Mouse (Mus musculus): Measurements from ENCODE around the gene Cmah. TPM values are rescaled to one million over a fixed set of nuclear protein-coding genes. Genes with fewer than 3 reads are reported as not detected.

The Cmah gene
- polyA plus RNA-seq, 1 experiment = 0.04 TPM

- Histone ChIP-seq H3K9me3 (ENCODE audit: control insufficient read depth, low read length) (no peaks in the 10 kb centered on the region), H3K4me3 (replicated peaks) (no peak overlapping the region), H3K4me1 (ENCODE audit: control insufficient read depth) (peaks cover 18% of the 10 kb centered on the region), H3K27me3 (ENCODE audit: control insufficient read depth) (no peaks in the 10 kb centered on the region), H3K36me3 (ENCODE audit: control insufficient read depth) (no peaks in the 10 kb centered on the region)
- no peak for TF ChIP-seq TAL1 (IDR thresholded peaks at IDR 0.05; ENCODE audit: low read length)
- TF ChIP-seq GATA1 (IDR thresholded peaks at IDR 0.05; ENCODE audit: low read length) = no peak
These were observed 9.6 kb downstream of the Cmah start for GRCm38 (mm10) chr13:24336818-24337217.

GRCm38 (mm10) chr13:24337874-24338273 lies 10.7 kb downstream of the Cmah start:
- no peaks in the 10 kb centered on the region for H3K36me3 ChIP-seq (ENCODE audit: control insufficient read depth)
- no peaks in the 10 kb centered on the region for H3K9me3 ChIP-seq (ENCODE audit: control insufficient read depth, low read length)
- peaks cover 18% of the 10 kb centered on the region for H3K4me1 ChIP-seq (ENCODE audit: control insufficient read depth)
- TF ChIP-seq GATA1 (IDR thresholded peaks at IDR 0.05; ENCODE audit: low read length) (no peak), TAL1 (IDR thresholded peaks at IDR 0.05; ENCODE audit: low read length) (no peak)
- H3K27me3 ChIP-seq (ENCODE audit: control insufficient read depth) = no peaks in the 10 kb centered on the region
- no peak overlapping the region for H3K4me3 ChIP-seq (replicated peaks)

GRCm38 (mm10) chr13:24338343-24338861 lies 11.2 kb downstream of the Cmah start:
- Histone ChIP-seq H3K4me3 (replicated peaks) (no peak overlapping the region), H3K4me1 (ENCODE audit: control insufficient read depth) (peaks cover 18% of the 10 kb centered on the region), H3K9me3 (ENCODE audit: control insufficient read depth, low read length) (no peaks in the 10 kb centered on the region), H3K36me3 (ENCODE audit: control insufficient read depth) (no peaks in the 10 kb centered on the region), H3K27me3 (ENCODE audit: control insufficient read depth) (no peaks in the 10 kb centered on the region)
- TF ChIP-seq GATA1 (IDR thresholded peaks at IDR 0.05; ENCODE audit: low read length) = no peak
- TF ChIP-seq TAL1 (IDR thresholded peaks at IDR 0.05; ENCODE audit: low read length) = no peak

GRCm38 (mm10) chr13:24339907-24340306 lies 12.7 kb downstream of the Cmah start:
- no peak overlapping the region for H3K4me3 ChIP-seq (replicated peaks)
- no peaks in the 10 kb centered on the region for H3K9me3 ChIP-seq (ENCODE audit: control insufficient read depth, low read length)
- TF ChIP-seq TAL1 (IDR thresholded peaks at IDR 0.05; ENCODE audit: low read length) (no peak), GATA1 (IDR thresholded peaks at IDR 0.05; ENCODE audit: low read length) (no peak)
- no peaks in the 10 kb centered on the region for H3K27me3 ChIP-seq (ENCODE audit: control insufficient read depth)
- H3K4me1 ChIP-seq (ENCODE audit: control insufficient read depth) = peaks cover 18% of the 10 kb centered on the region
- no peaks in the 10 kb centered on the region for H3K36me3 ChIP-seq (ENCODE audit: control insufficient read depth)

- peaks cover 18% of the 10 kb centered on the region for H3K4me1 ChIP-seq (ENCODE audit: control insufficient read depth)
These were observed 13.3 kb downstream of the Cmah start for GRCm38 (mm10) chr13:24340462-24340861.

GRCm38 (mm10) chr13:24342091-24342490 lies 14.9 kb downstream of the Cmah start:
- H3K4me3 ChIP-seq (replicated peaks) = no peak overlapping the region

More at GRCm38 (mm10) chr13:24340462-24340861, 13.3 kb downstream of the Cmah start:
- H3K36me3 ChIP-seq (ENCODE audit: control insufficient read depth) = no peaks in the 10 kb centered on the region
- H3K27me3 ChIP-seq (ENCODE audit: control insufficient read depth) = no peaks in the 10 kb centered on the region
- no peak overlapping the region for H3K4me3 ChIP-seq (replicated peaks)
- TF ChIP-seq TAL1 (IDR thresholded peaks at IDR 0.05; ENCODE audit: low read length) (no peak), GATA1 (IDR thresholded peaks at IDR 0.05; ENCODE audit: low read length) (no peak)
- H3K9me3 ChIP-seq (ENCODE audit: control insufficient read depth, low read length) = no peaks in the 10 kb centered on the region

GRCm38 (mm10) chr13:24353004-24353403 lies 25.8 kb downstream of the Cmah start:
- Histone ChIP-seq H3K9me3 (ENCODE audit: control insufficient read depth, low read length) (no peaks in the 10 kb centered on the region), H3K36me3 (ENCODE audit: control insufficient read depth) (no peaks in the 10 kb centered on the region), H3K4me1 (ENCODE audit: control insufficient read depth) (no peaks in the 10 kb centered on the region), H3K27me3 (ENCODE audit: control insufficient read depth) (no peaks in the 10 kb centered on the region), H3K4me3 (replicated peaks) (no peak overlapping the region)
- no peak for TF ChIP-seq GATA1 (IDR thresholded peaks at IDR 0.05; ENCODE audit: low read length)
- TF ChIP-seq TAL1 (IDR thresholded peaks at IDR 0.05; ENCODE audit: low read length) = no peak

More at GRCm38 (mm10) chr13:24342091-24342490, 14.9 kb downstream of the Cmah start:
- TF ChIP-seq TAL1 (IDR thresholded peaks at IDR 0.05; ENCODE audit: low read length) (no peak), GATA1 (IDR thresholded peaks at IDR 0.05; ENCODE audit: low read length) (no peak)
- Histone ChIP-seq H3K27me3 (ENCODE audit: control insufficient read depth) (no peaks in the 10 kb centered on the region), H3K4me1 (ENCODE audit: control insufficient read depth) (peaks cover 14% of the 10 kb centered on the region), H3K9me3 (ENCODE audit: control insufficient read depth, low read length) (no peaks in the 10 kb centered on the region), H3K36me3 (ENCODE audit: control insufficient read depth) (no peaks in the 10 kb centered on the region)

GRCm38 (mm10) chr13:24354751-24355150 lies 27.5 kb downstream of the Cmah start:
- Histone ChIP-seq H3K4me1 (ENCODE audit: control insufficient read depth) (no peaks in the 10 kb centered on the region), H3K9me3 (ENCODE audit: control insufficient read depth, low read length) (no peaks in the 10 kb centered on the region), H3K36me3 (ENCODE audit: control insufficient read depth) (no peaks in the 10 kb centered on the region), H3K27me3 (ENCODE audit: control insufficient read depth) (no peaks in the 10 kb centered on the region), H3K4me3 (replicated peaks) (no peak overlapping the region)
- TF ChIP-seq TAL1 (IDR thresholded peaks at IDR 0.05; ENCODE audit: low read length) = no peak
- TF ChIP-seq GATA1 (IDR thresholded peaks at IDR 0.05; ENCODE audit: low read length) = no peak

- Histone ChIP-seq H3K36me3 (ENCODE audit: control insufficient read depth) (no peaks in the 10 kb centered on the region), H3K4me1 (ENCODE audit: control insufficient read depth) (no peaks in the 10 kb centered on the region; the same call in 1 of the 2 replicates), H3K27me3 (ENCODE audit: control insufficient read depth) (no peaks in the 10 kb centered on the region), H3K4me3 (replicated peaks) (no peak overlapping the region), H3K9me3 (ENCODE audit: control insufficient read depth, low read length) (no peaks in the 10 kb centered on the region)
- TF ChIP-seq TAL1 (IDR thresholded peaks at IDR 0.05; ENCODE audit: low read length) (no peak), GATA1 (IDR thresholded peaks at IDR 0.05; ENCODE audit: low read length) (no peak)
These were observed 32.0 kb downstream of the Cmah start for GRCm38 (mm10) chr13:24359181-24359580.

- TF ChIP-seq TAL1 (IDR thresholded peaks at IDR 0.05; ENCODE audit: low read length) = no peak
- no peak for TF ChIP-seq GATA1 (IDR thresholded peaks at IDR 0.05; ENCODE audit: low read length)
- H3K4me3 ChIP-seq (replicated peaks) = no peak overlapping the region
- H3K4me1 ChIP-seq (ENCODE audit: control insufficient read depth) = no peaks in the 10 kb centered on the region; the same call in 1 of the 2 replicates
- no peaks in the 10 kb centered on the region for H3K36me3 ChIP-seq (ENCODE audit: control insufficient read depth)
- no peaks in the 10 kb centered on the region for H3K9me3 ChIP-seq (ENCODE audit: control insufficient read depth, low read length)
- no peaks in the 10 kb centered on the region for H3K27me3 ChIP-seq (ENCODE audit: control insufficient read depth)
These were observed 38.0 kb downstream of the Cmah start for GRCm38 (mm10) chr13:24365191-24365590.
